Mouse (Mus musculus) CH12.LX (cell line): ENCODE data around the gene Tmprss6. TPM values are rescaled to one million over a fixed set of nuclear protein-coding genes. Genes with fewer than 3 reads are reported as not detected.

Source experiments
- DNase-seq: peaks from one replicate; pipeline ENCODE4 v3.0.0-alpha.2; 2013; ENCODE audit errors: extremely low read depth
- H3K27ac ChIP-seq: 2 replicates; pipeline ENCODE4 v1.5.1; 2012; ENCODE audit warnings: low read depth, mild to moderate bottlenecking, control low read depth, moderate library complexity; ENCODE audit not compliant: insufficient read depth
- H3K27me3 ChIP-seq: replicated peaks from 2 replicates; pipeline ENCODE3; 2012; ENCODE audit warnings: inconsistent platforms
- H3K36me3 ChIP-seq, 2 experiments: replicated peaks in 1 of 2; 2 replicates each; pipeline versions ENCODE3 to v1.6.1; 2012; ENCODE audit warnings: inconsistent platforms in 1 of 2, low read length in 1 of 2, mild to moderate bottlenecking in 1 of 2, mixed read lengths in 1 of 2, moderate library complexity in 1 of 2; ENCODE audit not compliant: control insufficient read depth in 1 of 2, insufficient read depth in 1 of 2
- H3K4me1 ChIP-seq, 2 experiments: 2 replicates each; pipeline ENCODE4 v1.6.1; 2012; ENCODE audit warnings: inconsistent platforms in 1 of 2, moderate library complexity in 1 of 2; ENCODE audit not compliant: insufficient read depth in 2 of 2, control insufficient read depth in 1 of 2
- H3K4me2 ChIP-seq: 2 replicates; pipeline ENCODE4 v1.6.1; 2012; ENCODE audit warnings: low read depth, mild to moderate bottlenecking, control low read depth; ENCODE audit not compliant: poor library complexity, insufficient read depth, severe bottlenecking
- H3K4me3 ChIP-seq, 3 experiments: fragments of 150-350 bp in 1 of 3; sonication (generic) in 1 of 3; replicated peaks in 1 of 3; 2 replicates each; pipeline versions ENCODE3 to v1.5.1; 2011 to 2012; ENCODE audit warnings: low read depth in 2 of 3, low read length in 2 of 3, mild to moderate bottlenecking in 2 of 3, moderate library complexity in 2 of 3, control low read depth in 1 of 3, improper control_type of control experiment in 1 of 3, inconsistent platforms in 1 of 3, mixed read lengths in 1 of 3; ENCODE audit not compliant: poor library complexity in 1 of 3
- H3K79me2 ChIP-seq: replicated peaks from 2 replicates; pipeline ENCODE4 v1.6.1; 2012; ENCODE audit warnings: mild to moderate bottlenecking, moderate library complexity; ENCODE audit not compliant: control insufficient read depth, poor library complexity, insufficient read depth, severe bottlenecking; ENCODE audit errors: extremely low read depth
- H3K9ac ChIP-seq: 2 replicates; pipeline ENCODE4 v1.6.1; 2012; ENCODE audit warnings: low read depth, mild to moderate bottlenecking, control low read depth, moderate library complexity; ENCODE audit not compliant: insufficient read depth
- H3K9me3 ChIP-seq: replicated peaks from 2 replicates; pipeline ENCODE3; 2012; ENCODE audit warnings: low read length, inconsistent platforms, mixed read lengths
- BHLHE40 ChIP-seq: IDR thresholded peaks from 2 replicates; pipeline ENCODE4 v1.6.1; 2011; ENCODE audit warnings: mild to moderate bottlenecking, low read depth, low read length, improper control_type of control experiment
- EP300 ChIP-seq: IDR thresholded peaks from 2 replicates; pipeline ENCODE4 v1.6.1; 2011; ENCODE audit warnings: low read length, improper control_type of control experiment
- GABPA ChIP-seq: IDR thresholded peaks from 2 replicates; pipeline ENCODE4 v1.6.1; 2012; ENCODE audit warnings: low read depth, low read length, improper control_type of control experiment, inconsistent platforms; ENCODE audit not compliant: insufficient replicate concordance
- JUN ChIP-seq: IDR thresholded peaks from 2 replicates; pipeline ENCODE4 v1.6.1; 2011; ENCODE audit warnings: low read depth, mild to moderate bottlenecking, low read length, improper control_type of control experiment, moderate library complexity; ENCODE audit not compliant: insufficient read depth
- KAT2A ChIP-seq: IDR thresholded peaks from 2 replicates; pipeline ENCODE4 v1.6.1; 2012; ENCODE audit warnings: low read length, improper control_type of control experiment, inconsistent platforms; ENCODE audit not compliant: insufficient replicate concordance
- MAFK ChIP-seq: IDR thresholded peaks from 2 replicates; pipeline ENCODE4 v1.6.1; 2011; ENCODE audit warnings: low read length, improper control_type of control experiment; ENCODE audit not compliant: insufficient replicate concordance
- MAX ChIP-seq: IDR thresholded peaks from 2 replicates; pipeline ENCODE4 v1.6.1; 2011; ENCODE audit warnings: low read length, improper control_type of control experiment
- MAZ ChIP-seq: IDR thresholded peaks from 2 replicates; pipeline ENCODE4 v1.6.1; 2012; ENCODE audit warnings: low read depth, mild to moderate bottlenecking, inconsistent platforms, low read length, improper control_type of control experiment, moderate library complexity
- MEF2A ChIP-seq: IDR thresholded peaks from 2 replicates; pipeline ENCODE4 v1.6.1; 2014; ENCODE audit warnings: low read depth, mild to moderate bottlenecking, inconsistent platforms, low read length, improper control_type of control experiment, borderline replicate concordance
- MXI1 ChIP-seq: IDR thresholded peaks from 2 replicates; pipeline ENCODE4 v1.6.1; 2011; ENCODE audit warnings: mild to moderate bottlenecking, low read depth, low read length, improper control_type of control experiment
- NELFE ChIP-seq: IDR thresholded peaks from 2 replicates; pipeline ENCODE4 v1.6.1; 2011; ENCODE audit warnings: low read depth, low read length, improper control_type of control experiment
- SMC3 ChIP-seq: IDR thresholded peaks from 2 replicates; pipeline ENCODE4 v1.6.1; 2011; ENCODE audit warnings: low read depth, low read length, improper control_type of control experiment
- TBP ChIP-seq: conservative IDR thresholded peaks from 2 replicates; pipeline ENCODE4 v1.6.1; 2011; ENCODE audit warnings: low read depth, low read length, improper control_type of control experiment
- USF1 ChIP-seq: IDR thresholded peaks from 2 replicates; pipeline ENCODE4 v1.6.1; 2014; ENCODE audit warnings: low read depth, mild to moderate bottlenecking, inconsistent platforms, low read length, improper control_type of control experiment
- USF2 ChIP-seq: conservative IDR thresholded peaks from 2 replicates; pipeline ENCODE4 v1.6.1; 2011; ENCODE audit warnings: low read depth, low read length, improper control_type of control experiment
- ZNF384 ChIP-seq: IDR thresholded peaks from 2 replicates; pipeline ENCODE4 v1.6.1; 2012; ENCODE audit warnings: low read depth, low read length, improper control_type of control experiment, inconsistent platforms
- dilution Hi-C: fragments of 300-500 bp; cut with MboI; formaldehyde crosslinking; loops from 2 replicates; pipeline ENCODE4 v1.14.3; 2020; ENCODE audit warnings: low sequenced_read_pairs; ENCODE audit not compliant: extremely low pct_unique_long_range_greater_than_20kb, extremely low pct_ligation_motif_present
- in situ Hi-C: fragments of 300-500 bp; cut with MboI; formaldehyde crosslinking; loops from 3 replicates; pipeline ENCODE4 v1.14.3; 2019; ENCODE audit warnings: low sequenced_read_pairs, low pct_ligation_motif_present, low pct_unique_long_range_greater_than_20kb, mixed read lengths
- polyA plus RNA-seq: library from polyadenylated mRNA; unstranded; fragments of >175 nt; gene quantifications from 2 replicates; pipeline ENCODE4 v1.2.1, GENCODE M21; 2012; ENCODE audit warnings: low read depth; ENCODE audit not compliant: insufficient read length
- total RNA-seq, 2 experiments: library from RNA; depleted of rRNA; stranded (reverse); fragments of 300-350 nt in 1 of 2; fragments of >200 nt in 1 of 2; gene quantifications; 2 replicates each; pipeline ENCODE4 v1.2.3; 2012 to 2014

Tmprss6 gene
- total and polyA plus RNA-seq, 3 experiments: 0.24 to 0.54 (median 0.34) TPM

DNA sequence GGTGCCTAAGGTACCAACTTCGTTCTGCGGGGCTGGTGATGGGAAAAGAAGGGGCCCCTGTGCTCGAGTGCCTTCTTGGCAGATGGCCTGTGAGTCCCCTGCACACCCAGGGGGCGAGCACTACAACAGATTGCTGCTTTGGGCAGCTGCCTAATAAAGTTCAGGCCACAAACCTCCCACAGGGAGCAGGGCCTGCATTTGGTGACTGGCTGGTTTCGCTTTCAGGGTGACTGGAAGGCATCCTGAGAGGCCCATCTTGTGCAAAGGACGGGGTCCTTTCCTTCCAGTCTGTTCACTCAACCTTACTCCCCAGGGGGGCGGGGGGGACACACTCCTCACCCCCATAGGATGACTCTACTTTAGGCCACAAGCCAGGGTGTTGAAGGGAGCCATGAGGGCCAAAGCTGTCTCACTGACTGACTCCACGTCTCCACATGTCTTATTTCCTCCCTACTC, 41.7 kb upstream of the Tmprss6 start (continued):
- TF ChIP-seq KAT2A: 0 out of 2 replicates have a peak, but pooled peaks have one; percentile 63
- TF ChIP-seq USF2: no peak
- peak; percentile 72 for TF ChIP-seq MAFK

- Histone ChIP-seq H3K27ac (peak overlapping the region; percentile 97), H3K79me2 (no peaks in the 10 kb centered on the region), H3K27me3 (no peaks in the 10 kb centered on the region), H3K9ac (peak overlapping the region; percentile 54), H3K4me1 (peaks cover 24 to 63% of the 10 kb centered on the region in 2 experiments), H3K36me3 (peaks cover 0 to 3% of the 10 kb centered on the region in 2 experiments), H3K4me2 (peak overlapping the region; percentile 55), H3K9me3 (peaks cover 10% of the 10 kb centered on the region), H3K4me3 (peak overlapping the region in 2 of 3 experiments; percentile 7 to 12)
- no peak for TF ChIP-seq NELFE
- peak; percentile 38; the same call in 1 of the 2 replicates for TF ChIP-seq ZNF384
- no peak for TF ChIP-seq GABPA
- TF ChIP-seq USF1: peak; percentile 90
- TF ChIP-seq USF2: peak; percentile 86
- peak; percentile 76 for TF ChIP-seq BHLHE40
- 0 out of 2 replicates have a peak, but pooled peaks have one; percentile 7 for TF ChIP-seq MXI1
- peak; percentile 89 for TF ChIP-seq MAX
- dilution Hi-C loops: no loop called here
- in situ Hi-C loops: no loop called here
- peak; percentile 76 for DNase-seq
Measured at GRCm38 (mm10) chr15:78509297-78509899, 41.0 kb upstream of the Tmprss6 start.

DNA sequence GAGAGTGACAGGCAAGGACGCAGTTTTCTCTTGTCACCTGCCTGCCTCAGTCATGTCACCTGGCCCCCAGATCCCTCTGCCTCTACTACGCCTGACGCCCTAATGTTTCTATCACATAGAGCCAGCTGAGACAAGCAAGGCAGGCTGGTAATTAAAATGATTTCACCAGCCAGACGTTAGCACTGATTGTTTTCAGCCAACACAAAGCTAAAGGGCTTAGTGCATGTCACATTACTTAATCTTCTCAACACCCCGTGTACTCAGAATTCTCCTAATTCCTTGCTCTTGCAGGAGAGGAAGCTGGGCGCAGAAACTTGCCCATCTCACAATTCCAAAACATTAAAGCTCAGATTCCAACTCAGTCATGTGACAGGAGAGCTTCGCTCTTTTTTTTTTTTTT, 40.0 kb upstream of the Tmprss6 start:
- in situ Hi-C loops: no loop called here
- H3K36me3 ChIP-seq: peaks cover 0 to 3% of the 10 kb centered on the region in 2 experiments
- no peak for TF ChIP-seq SMC3
- no peak for TF ChIP-seq NELFE
- no peak for TF ChIP-seq EP300
- no peak for TF ChIP-seq MEF2A
- no peak for TF ChIP-seq MAZ
- no peak for TF ChIP-seq MAX
- no peak; the same call in 1 of the 2 replicates for TF ChIP-seq ZNF384
- no peak for TF ChIP-seq TBP
- TF ChIP-seq JUN: no peak

More for the DNA sequence above, 40.0 kb upstream of the Tmprss6 start:
- Histone ChIP-seq H3K79me2 (no peaks in the 10 kb centered on the region), H3K9me3 (peaks cover 18% of the 10 kb centered on the region), H3K27me3 (no peaks in the 10 kb centered on the region), H3K4me1 (peaks cover 23 to 54% of the 10 kb centered on the region in 2 experiments), H3K4me2 (no peak overlapping the region), H3K4me3 (no peak overlapping the region), H3K9ac (no peak overlapping the region), H3K27ac (no peak overlapping the region)
- dilution Hi-C loops: no loop called here
- DNase-seq: no peak
